Mouse (Mus musculus): ENCODE results near the gene Rab3il1. TPM values are rescaled to one million over a fixed set of nuclear protein-coding genes. Genes with fewer than 3 reads are reported as not detected.

Rab3il1 gene
- 1 to 10 TPM; 4.0 to 4.7 TPM for total RNA-seq (2021)
- long read RNA-seq, experiment 1, full-length matches to known transcripts = 5 of 5 reads
- long read RNA-seq, experiment 1, partial matches to known transcripts = 0 of 5 reads
- long read RNA-seq, experiment 1, other reads (novel, unspliced or antisense) = 0 of 5 reads
- long read RNA-seq, experiment 2, full-length matches to known transcripts = 5 of 5 reads
- long read RNA-seq, experiment 2, partial matches to known transcripts = 0 of 5 reads
- long read RNA-seq, experiment 2, other reads (novel, unspliced or antisense) = 0 of 5 reads

DNA sequence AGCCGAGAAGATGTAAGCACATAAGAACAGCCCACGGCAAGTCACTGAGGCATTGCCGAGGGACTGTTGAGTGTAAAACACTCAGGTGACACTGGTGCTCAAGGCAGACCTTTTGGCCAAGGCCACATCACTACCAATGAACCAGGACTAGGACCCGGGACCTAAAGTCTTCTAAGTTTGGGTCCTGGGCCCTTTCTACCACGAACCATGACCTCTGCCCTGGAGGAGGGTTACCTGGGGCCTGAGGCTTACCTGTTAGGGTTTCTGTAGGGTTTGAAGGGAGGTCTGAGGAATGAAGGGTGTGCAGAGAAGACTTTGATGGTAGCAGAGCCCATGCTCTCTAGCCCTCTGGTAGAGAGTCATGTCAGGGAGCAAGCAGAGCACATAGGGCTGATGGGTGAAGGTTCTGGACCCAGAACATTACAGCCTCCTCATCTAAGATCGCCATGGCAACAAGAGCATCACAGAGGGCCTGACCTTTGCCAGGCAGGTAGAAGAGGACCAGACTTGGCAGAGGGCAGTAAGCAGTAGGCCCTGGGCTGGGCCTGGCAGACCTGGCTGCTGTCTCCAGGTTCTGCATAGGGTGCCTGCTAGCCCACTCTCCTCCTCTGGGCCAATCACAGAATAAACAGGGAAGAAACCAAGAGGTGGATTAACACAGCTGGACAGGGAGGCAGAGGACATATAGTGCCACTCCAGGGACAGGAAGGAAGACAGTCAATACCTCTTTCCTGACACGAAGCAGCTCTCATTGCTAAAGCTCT lies at the start of gene Rab3il1, which contains the start of gene Best1:
Rab3il1 (plus strand) TSS at position 464 of the 764 bp plus-strand sequence.
Best1 (minus strand) TSS at position 428 of the 764 bp plus-strand sequence.
- TF ChIP-seq CTCF (IDR thresholded peaks at IDR 0.05) = no peak
- intact Hi-C loops (cut with DNase I) = loop anchor here (2.0 kb wide), 1 partner anchor 197 kb away; no protein-coding TSS in a partner anchor
- Histone ChIP-seq H3K27ac (no peak within 1 kb of the TSS), H3K4me3 (no peak within 1 kb of the TSS)
- DNase-seq = no peak

- intact Hi-C loops (cut with DNase I) = no loop called here
- no peak for DNase-seq
- no peak for TF ChIP-seq CTCF (IDR thresholded peaks at IDR 0.05)
- no peak overlapping the region for H3K4me3 ChIP-seq
- H3K27ac ChIP-seq = peak overlapping the region; percentile 70
Observed at GRCm38 (mm10) chr19:9952390-9952789, 49.1 kb upstream of the Rab3il1 start.

DNA sequence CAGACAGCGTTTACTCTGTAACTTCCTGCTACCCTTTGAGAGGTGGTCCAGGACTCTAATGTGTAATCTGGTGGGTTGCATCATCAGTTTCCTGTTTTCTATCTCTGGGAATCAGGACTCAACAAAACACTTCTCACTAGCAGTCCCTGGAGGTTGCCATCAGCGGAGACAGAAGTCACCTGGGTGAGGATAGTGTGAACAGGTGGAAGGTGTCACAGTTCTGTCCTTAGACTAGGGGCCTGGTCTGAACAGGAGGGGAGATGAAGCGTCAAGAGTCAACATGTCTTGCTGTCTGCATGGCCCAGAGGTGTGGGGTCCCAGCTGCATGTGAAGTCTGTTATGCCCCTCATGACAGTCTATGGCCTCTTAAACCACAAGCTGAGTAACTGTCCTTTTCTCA lies 48.6 kb upstream of the Rab3il1 start:
- Histone ChIP-seq H3K27ac (peak overlapping the region; percentile 70), H3K4me3 (no peak overlapping the region)
- intact Hi-C loops (cut with DNase I) = no loop called here
- DNase-seq = no peak
- TF ChIP-seq CTCF (IDR thresholded peaks at IDR 0.05) = no peak

- intact Hi-C loops (cut with DNase I) = no loop called here
- peak; percentile 89 for DNase-seq
- 0 out of 2 replicates have a peak, but pooled peaks have one; percentile 5 for TF ChIP-seq CTCF (IDR thresholded peaks at IDR 0.05)
- Histone ChIP-seq H3K4me3 (peak overlapping the region; percentile 68), H3K27ac (peak overlapping the region; percentile 92)
Observed at GRCm38 (mm10) chr19:9954055-9954810, 47.2 kb upstream of the Rab3il1 start.

DNA sequence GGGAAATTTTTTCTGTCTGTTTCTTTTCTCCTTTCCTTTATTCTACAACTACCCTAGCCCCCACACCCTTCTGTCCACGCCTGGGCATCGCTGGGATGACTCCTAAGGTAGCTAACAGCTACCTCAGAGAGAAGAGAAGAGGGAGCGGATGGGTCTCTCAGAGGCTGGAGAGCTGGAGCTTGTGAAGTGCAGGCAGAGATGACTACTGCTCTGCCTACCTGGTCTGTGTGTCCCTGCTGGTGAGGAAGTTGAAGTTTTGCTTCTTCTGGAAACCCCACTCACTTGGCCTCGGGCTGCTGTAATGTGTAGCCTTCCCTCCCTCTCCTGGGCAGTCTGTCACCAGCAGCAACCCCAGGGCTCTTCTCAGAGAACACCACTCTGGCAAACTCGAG lies 46.7 kb upstream of the Rab3il1 start:
- no peak for DNase-seq

GRCm38 (mm10) chr19:9955438-9955837 lies 46.0 kb upstream of the Rab3il1 start:
- TF ChIP-seq CTCF (IDR thresholded peaks at IDR 0.05) = no peak
- intact Hi-C loops (cut with DNase I) = no loop called here
- Histone ChIP-seq H3K27ac (peak overlapping the region; percentile 92), H3K4me3 (0 out of 2 replicates have a peak overlapping the region, but pooled peaks have one; percentile 23)
- no peak for DNase-seq

More for the DNA sequence above, 46.7 kb upstream of the Rab3il1 start:
- intact Hi-C loops (cut with DNase I) = no loop called here
- Histone ChIP-seq H3K4me3 (peak overlapping the region; percentile 68), H3K27ac (peak overlapping the region; percentile 92)
- TF ChIP-seq CTCF (IDR thresholded peaks at IDR 0.05) = no peak

DNA sequence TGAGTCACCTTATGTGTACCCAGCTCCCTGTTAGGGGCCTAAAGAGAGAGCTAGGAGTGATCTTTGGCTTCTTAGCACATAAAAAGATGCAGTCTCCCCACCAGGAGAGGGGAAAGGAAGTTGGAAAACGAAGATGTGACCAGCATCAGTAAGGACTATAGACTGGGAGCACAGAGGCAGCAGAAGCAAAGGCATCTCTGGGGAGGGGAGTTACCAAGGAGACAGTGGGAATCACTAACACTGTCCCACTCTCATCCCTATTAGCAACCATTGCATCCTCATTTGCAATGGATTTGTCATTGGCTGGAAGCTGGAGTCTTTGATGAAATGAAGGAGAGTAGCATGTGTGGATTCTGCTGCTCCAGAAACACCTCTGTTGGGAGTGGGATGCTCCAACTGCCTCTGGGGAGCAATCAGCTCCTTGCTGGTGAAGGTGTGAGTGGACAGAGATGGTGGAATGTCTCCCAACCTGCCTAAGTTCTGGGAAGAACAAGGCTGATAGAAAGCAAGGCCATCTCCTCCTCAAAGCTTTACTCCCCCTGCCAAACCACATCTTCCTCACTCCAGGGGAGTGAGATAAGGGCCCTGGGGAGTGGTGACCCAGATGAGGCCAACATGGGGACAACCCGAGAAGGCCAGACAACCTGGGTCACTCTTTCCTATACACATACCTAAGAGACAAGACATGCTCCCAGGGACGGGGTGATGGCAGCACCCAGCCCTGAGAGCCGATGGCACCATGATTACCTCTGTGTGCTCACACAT lies 44.7 kb upstream of the Rab3il1 start:
- no peak for TF ChIP-seq CTCF (IDR thresholded peaks at IDR 0.05)
- intact Hi-C loops (cut with DNase I) = no loop called here
- peak overlapping the region; percentile 92 for H3K27ac ChIP-seq
- H3K4me3 ChIP-seq = no peak overlapping the region
- no peak for DNase-seq

GRCm38 (mm10) chr19:9957965-9958364 lies 43.5 kb upstream of the Rab3il1 start:
- H3K27ac ChIP-seq = no peak overlapping the region; the same call in 1 of the 2 replicates
- no peak overlapping the region for H3K4me3 ChIP-seq
- no peak for DNase-seq
- no peak for TF ChIP-seq CTCF (IDR thresholded peaks at IDR 0.05)
- intact Hi-C loops (cut with DNase I) = loop anchor here (2.0 kb wide), 1 partner anchor 17 kb away; no protein-coding TSS in a partner anchor

- H3K4me3 ChIP-seq = no peak overlapping the region
- TF ChIP-seq CTCF (IDR thresholded peaks at IDR 0.05) = no peak
- no peak overlapping the region for H3K27ac ChIP-seq
- intact Hi-C loops (cut with DNase I) = no loop called here
- no peak for DNase-seq
Observed at GRCm38 (mm10) chr19:9960769-9961168, 40.7 kb upstream of the Rab3il1 start.

- intact Hi-C loops (cut with DNase I) = no loop called here
- peak overlapping the region; percentile 88 for H3K27ac ChIP-seq
- TF ChIP-seq CTCF (IDR thresholded peaks at IDR 0.05) = no peak
- no peak for DNase-seq
- H3K4me3 ChIP-seq = peak overlapping the region; percentile 68
Observed at GRCm38 (mm10) chr19:9964205-9964916, 37.1 kb upstream of the Rab3il1 start.

Measured in gastrocnemius, adult 2 months (tissue).